Mouse (Mus musculus) MEL (cell line): ENCODE measurements around the gene Nkx1-2. TPM values are rescaled to one million over a fixed set of nuclear protein-coding genes. Genes with fewer than 3 reads are reported as not detected.

Experiments used
- DNase-seq: peaks from one replicate; pipeline ENCODE4 v3.0.0; 2011; ENCODE audit warnings: low read depth, low spot score
- H3K27ac ChIP-seq: 2 replicates; pipeline ENCODE4 v1.5.1; 2012; ENCODE audit warnings: low read depth, mild to moderate bottlenecking, control low read depth, low read length, moderate library complexity; ENCODE audit not compliant: control insufficient read depth
- H3K27me3 ChIP-seq, 2 experiments: fragments of 150-350 bp in 1 of 2; sonication (generic) in 1 of 2; 2 replicates each; pipeline ENCODE4 v1.6.1; 2012; ENCODE audit warnings: low read length in 2 of 2, mild to moderate bottlenecking in 2 of 2, improper control_type of control experiment in 1 of 2, moderate library complexity in 1 of 2; ENCODE audit not compliant: insufficient read depth in 2 of 2, control insufficient read depth in 1 of 2
- H3K36me3 ChIP-seq, 2 experiments: 2 replicates each; pipeline ENCODE4 v1.6.1; 2012 to 2014; ENCODE audit warnings: low read length in 2 of 2, improper control_type of control experiment in 1 of 2, inconsistent platforms in 1 of 2, mild to moderate bottlenecking in 1 of 2; ENCODE audit not compliant: insufficient read depth in 2 of 2, control insufficient read depth in 1 of 2
- H3K4me1 ChIP-seq, 2 experiments: fragments of 150-350 bp in 1 of 2; sonication (generic) in 1 of 2; 2 replicates each; pipeline ENCODE4 v1.6.1; 2012; ENCODE audit warnings: low read length in 2 of 2, improper control_type of control experiment in 1 of 2, mild to moderate bottlenecking in 1 of 2; ENCODE audit not compliant: insufficient read depth in 2 of 2, control insufficient read depth in 1 of 2
- H3K4me3 ChIP-seq, 2 experiments: fragments of 150-350 bp in 1 of 2; sonication (generic) in 1 of 2; 2 replicates each; pipeline ENCODE4 v1.5.1; 2012; ENCODE audit warnings: low read depth in 2 of 2, low read length in 2 of 2, mild to moderate bottlenecking in 2 of 2, moderate library complexity in 2 of 2, control low read depth in 1 of 2, improper control_type of control experiment in 1 of 2; ENCODE audit not compliant: control insufficient read depth in 1 of 2, insufficient read depth in 1 of 2
- H3K79me2 ChIP-seq: 2 replicates; pipeline ENCODE4 v1.6.1; 2012; ENCODE audit warnings: mild to moderate bottlenecking, low read length, moderate library complexity; ENCODE audit not compliant: control insufficient read depth, poor library complexity, insufficient read depth
- H3K9ac ChIP-seq: 2 replicates; pipeline ENCODE4 v1.6.1; 2012; ENCODE audit warnings: low read depth, mild to moderate bottlenecking, control low read depth, low read length, moderate library complexity; ENCODE audit not compliant: control insufficient read depth, poor library complexity, severe bottlenecking
- H3K9me3 ChIP-seq: fragments of 150-350 bp; sonication (generic); replicated peaks from 2 replicates; pipeline ENCODE4 v1.6.1; 2012; ENCODE audit warnings: mild to moderate bottlenecking, low read length, improper control_type of control experiment, moderate library complexity; ENCODE audit not compliant: insufficient read depth
- BHLHE40 ChIP-seq: IDR thresholded peaks from 2 replicates; pipeline ENCODE4 v1.6.1; 2012; ENCODE audit warnings: low read depth, mild to moderate bottlenecking, inconsistent platforms, low read length, improper control_type of control experiment, borderline replicate concordance
- CHD1 ChIP-seq: IDR thresholded peaks from 2 replicates; pipeline ENCODE4 v1.6.1; 2012; ENCODE audit warnings: low read depth, mild to moderate bottlenecking, inconsistent platforms, low read length, improper control_type of control experiment
- CTCF ChIP-seq, 3 experiments: IDR thresholded peaks in 2 of 3; conservative IDR thresholded peaks in 1 of 3; 2 replicates each; pipeline ENCODE4 v1.5.1; 2011 to 2012; ENCODE audit warnings: low read length in 3 of 3, low read depth in 2 of 3, mild to moderate bottlenecking in 2 of 3, improper control_type of control experiment in 1 of 3, inconsistent platforms in 1 of 3, mixed read lengths in 1 of 3, moderate library complexity in 1 of 3; ENCODE audit not compliant: control insufficient read depth in 1 of 3, insufficient read depth in 1 of 3, poor library complexity in 1 of 3, severe bottlenecking in 1 of 3
- E2F4 ChIP-seq: IDR thresholded peaks from 2 replicates; pipeline ENCODE4 v1.6.1; 2011; ENCODE audit warnings: low read depth, low read length, improper control_type of control experiment, borderline replicate concordance
- EP300 ChIP-seq, 2 experiments: IDR thresholded peaks; 2 replicates each; pipeline ENCODE4 v1.6.1; 2011; ENCODE audit warnings: improper control_type of control experiment in 2 of 2, low read length in 2 of 2, low read depth in 1 of 2, mild to moderate bottlenecking in 1 of 2
- GABPA ChIP-seq: IDR thresholded peaks from 2 replicates; pipeline ENCODE4 v1.6.1; 2012; ENCODE audit warnings: low read depth, mild to moderate bottlenecking, inconsistent platforms, low read length, improper control_type of control experiment, moderate library complexity
- GATA1 ChIP-seq: IDR thresholded peaks from 2 replicates; pipeline ENCODE4 v1.6.1; 2011; ENCODE audit warnings: low read depth, low read length, improper control_type of control experiment
- HCFC1 ChIP-seq: IDR thresholded peaks from 2 replicates; pipeline ENCODE4 v1.6.1; 2012; ENCODE audit warnings: low read depth, mild to moderate bottlenecking, inconsistent platforms, low read length, improper control_type of control experiment, moderate library complexity
- JUND ChIP-seq: IDR thresholded peaks from 2 replicates; pipeline ENCODE4 v1.6.1; 2011; ENCODE audit warnings: low read depth, mild to moderate bottlenecking, improper control_type of control experiment, low read length
- KAT2A ChIP-seq: conservative IDR thresholded peaks from 2 replicates; pipeline ENCODE4 v1.6.1; 2012; ENCODE audit warnings: low read depth, low read length, improper control_type of control experiment, inconsistent platforms
- MAFK ChIP-seq: IDR thresholded peaks from 2 replicates; pipeline ENCODE4 v1.6.1; 2011; ENCODE audit warnings: low read depth, mild to moderate bottlenecking, low read length, improper control_type of control experiment, borderline replicate concordance
- MEF2A ChIP-seq: IDR thresholded peaks from 2 replicates; pipeline ENCODE4 v1.6.1; 2014; ENCODE audit warnings: low read depth, mild to moderate bottlenecking, inconsistent platforms, low read length, improper control_type of control experiment; ENCODE audit not compliant: poor library complexity, insufficient replicate concordance, severe bottlenecking; ENCODE audit errors: extremely low read depth
- MYC ChIP-seq: IDR thresholded peaks from 2 replicates; pipeline ENCODE4 v1.6.1; 2011; ENCODE audit warnings: low read depth, mild to moderate bottlenecking, low read length, improper control_type of control experiment, moderate library complexity
- NRF1 ChIP-seq: IDR thresholded peaks from 2 replicates; pipeline ENCODE4 v1.6.1; 2014; ENCODE audit warnings: low read depth, mild to moderate bottlenecking, inconsistent platforms, low read length, improper control_type of control experiment, moderate library complexity; ENCODE audit not compliant: poor library complexity, insufficient read depth, severe bottlenecking
- POLR2A ChIP-seq, 2 experiments: IDR thresholded peaks; 2 replicates each; pipeline ENCODE4 v1.6.1; 2011 to 2012; ENCODE audit warnings: low read length in 2 of 2, mild to moderate bottlenecking in 2 of 2, control low read depth in 1 of 2, improper control_type of control experiment in 1 of 2, low read depth in 1 of 2, moderate library complexity in 1 of 2; ENCODE audit not compliant: control insufficient read depth in 1 of 2, insufficient read depth in 1 of 2, poor library complexity in 1 of 2
- POLR2AphosphoS2 ChIP-seq: IDR thresholded peaks from 2 replicates; pipeline ENCODE4 v1.6.1; 2011; ENCODE audit warnings: low read length, improper control_type of control experiment
- POLR2AphosphoS5 ChIP-seq: IDR thresholded peaks from 2 replicates; pipeline ENCODE4 v1.6.1; 2012; ENCODE audit warnings: low read depth, borderline replicate concordance, mild to moderate bottlenecking, inconsistent platforms, low read length, moderate library complexity, mixed read lengths
- RAD21 ChIP-seq: IDR thresholded peaks from 2 replicates; pipeline ENCODE4 v1.6.1; 2011; ENCODE audit warnings: mild to moderate bottlenecking, low read depth, low read length, improper control_type of control experiment
- RCOR1 ChIP-seq: IDR thresholded peaks from 2 replicates; pipeline ENCODE4 v1.6.1; 2012; ENCODE audit warnings: low read depth, mild to moderate bottlenecking, inconsistent platforms, low read length, improper control_type of control experiment
- SIN3A ChIP-seq: IDR thresholded peaks from 2 replicates; pipeline ENCODE4 v1.6.1; 2012; ENCODE audit warnings: low read length, improper control_type of control experiment, inconsistent platforms
- TAL1 ChIP-seq: IDR thresholded peaks from 2 replicates; pipeline ENCODE4 v1.6.1; 2012; ENCODE audit warnings: mild to moderate bottlenecking, inconsistent platforms, low read length, moderate library complexity, mixed read lengths
- TBP ChIP-seq: IDR thresholded peaks from 2 replicates; pipeline ENCODE4 v1.8.0; 2011; ENCODE audit warnings: low read depth, low read length, improper control_type of control experiment
- TCF12 ChIP-seq: IDR thresholded peaks from 2 replicates; pipeline ENCODE4 v1.6.1; 2014; ENCODE audit warnings: low read depth, mild to moderate bottlenecking, inconsistent platforms, low read length, improper control_type of control experiment, moderate library complexity
- UBTF ChIP-seq: IDR thresholded peaks from 2 replicates; pipeline ENCODE4 v1.6.1; 2012; ENCODE audit warnings: low read depth, mild to moderate bottlenecking, inconsistent platforms, low read length, improper control_type of control experiment, moderate library complexity, borderline replicate concordance; ENCODE audit not compliant: insufficient read depth
- USF1 ChIP-seq: IDR thresholded peaks from 2 replicates; pipeline ENCODE4 v1.6.1; 2014; ENCODE audit warnings: low read depth, mild to moderate bottlenecking, inconsistent platforms, low read length, improper control_type of control experiment, moderate library complexity
- ZC3H11A ChIP-seq: IDR thresholded peaks from 2 replicates; pipeline ENCODE4 v1.6.1; 2012; ENCODE audit warnings: low read depth, mild to moderate bottlenecking, inconsistent platforms, low read length, improper control_type of control experiment
- ZKSCAN1 ChIP-seq: IDR thresholded peaks from 2 replicates; pipeline ENCODE4 v1.6.1; 2012; ENCODE audit warnings: low read depth, mild to moderate bottlenecking, inconsistent platforms, low read length, improper control_type of control experiment, moderate library complexity
- ZMIZ1 ChIP-seq: IDR thresholded peaks from 2 replicates; pipeline ENCODE4 v1.6.1; 2012; ENCODE audit warnings: low read depth, mild to moderate bottlenecking, inconsistent platforms, low read length, improper control_type of control experiment, moderate library complexity
- ZNF384 ChIP-seq: IDR thresholded peaks from 2 replicates; pipeline ENCODE4 v1.6.1; 2012; ENCODE audit warnings: low read depth, mild to moderate bottlenecking, inconsistent platforms, low read length, improper control_type of control experiment
- polyA plus RNA-seq, 2 experiments: library from polyadenylated mRNA; stranded (reverse) in 1 of 2; unstranded in 1 of 2; fragments of >175 nt in 1 of 2; fragments of >200 nt in 1 of 2; gene quantifications; 2 replicates each; pipeline versions ENCODE4 v1.2.1 to v1.2.4; 2012; ENCODE audit warnings: low replicate concordance in 2 of 2, low read depth in 1 of 2; ENCODE audit not compliant: insufficient read length in 2 of 2, insufficient read depth in 1 of 2, missing spikeins in 1 of 2
- total RNA-seq: library from RNA; depleted of rRNA; stranded (reverse); fragments of 300-350 nt; gene quantifications from 2 replicates; pipeline ENCODE4 v1.2.3, GENCODE M21; 2012

Gene Nkx1-2
- total and polyA plus RNA-seq, 3 experiments = 2.4 to 2.8 TPM; not detected in 1

DNA sequence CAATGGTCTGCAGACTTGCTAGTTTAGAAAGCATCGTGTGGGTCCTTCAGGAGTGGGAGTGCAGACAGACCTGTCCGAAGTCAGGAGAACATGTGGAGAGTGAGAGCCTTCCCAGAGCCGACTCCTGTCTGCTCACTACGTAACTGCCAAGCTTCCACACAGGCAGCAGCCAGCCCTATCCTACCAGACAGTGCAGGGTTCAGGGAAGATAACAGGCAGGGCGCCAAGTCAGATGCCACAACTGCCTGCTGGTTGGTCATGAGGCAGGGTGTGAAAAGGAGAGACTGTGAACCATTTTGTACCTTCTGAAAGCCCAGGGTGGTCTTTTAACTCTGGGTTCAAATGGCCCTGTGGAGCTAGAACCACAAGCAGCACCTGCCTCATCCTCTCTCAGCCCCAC lies 29.4 kb downstream of the Nkx1-2 start:
- Histone ChIP-seq H3K4me1 (peaks cover 33 to 36% of the 10 kb centered on the region in 2 experiments), H3K27ac (0 out of 2 replicates have a peak overlapping the region, but pooled peaks have one; percentile 2), H3K4me3 (no peak overlapping the region), H3K36me3 (peaks cover 34 to 52% of the 10 kb centered on the region in 2 experiments), H3K79me2 (peaks cover 38% of the 10 kb centered on the region), H3K9me3 (no peaks in the 10 kb centered on the region), H3K27me3 (no peaks in the 10 kb centered on the region), H3K9ac (no peak overlapping the region)
- no peak for DNase-seq
- no peak for TF ChIP-seq JUND
- TF ChIP-seq GABPA = no peak
- no peak for TF ChIP-seq ZNF384
- TF ChIP-seq SIN3A = no peak
- no peak for TF ChIP-seq TBP
- TF ChIP-seq E2F4 = no peak
- peak in 1 of 2 experiments; percentile 23; a peak in 1 of 4 replicates for TF ChIP-seq EP300 (IDR thresholded peaks at IDR 0.05; ENCODE audit: low read depth in 1 of 2, low read length in 2 of 2)
- TF ChIP-seq MEF2A = no peak
- no peak for TF ChIP-seq HCFC1
- TF ChIP-seq RAD21 = no peak
- TF ChIP-seq MAFK = no peak
- no peak for TF ChIP-seq UBTF
- TF ChIP-seq POLR2AphosphoS2 = no peak
- peak; percentile 35; the same call in 1 of the 2 replicates for TF ChIP-seq TCF12
- TF ChIP-seq POLR2A (IDR thresholded peaks at IDR 0.05; ENCODE audit: control insufficient read depth in 1 of 2, insufficient read depth in 1 of 2, low read depth in 1 of 2, low read length in 2 of 2, poor library complexity in 1 of 2) = no peak
- no peak for TF ChIP-seq CHD1
- no peak for TF ChIP-seq NRF1

- Histone ChIP-seq H3K9me3 (no peaks in the 10 kb centered on the region), H3K4me3 (no peak overlapping the region), H3K79me2 (peaks cover 29% of the 10 kb centered on the region), H3K27me3 (no peaks in the 10 kb centered on the region), H3K27ac (peak overlapping the region; percentile 69), H3K4me1 (peaks cover 28 to 32% of the 10 kb centered on the region in 2 experiments), H3K9ac (peak overlapping the region; percentile 15; the same call in 1 of the 2 replicates), H3K36me3 (peaks cover 42% of the 10 kb centered on the region in 2 experiments)
- peak; percentile 82 for DNase-seq
- TF ChIP-seq UBTF (no peak), TCF12 (no peak; the same call in 1 of the 2 replicates), MYC (no peak), ZC3H11A (no peak), SIN3A (peak; percentile 38), E2F4 (no peak), RCOR1 (no peak), USF1 (peak; percentile 74), POLR2AphosphoS5 (no peak), GATA1 (peak; percentile 50; the same call in 1 of the 2 replicates), RAD21 (no peak), EP300 (IDR thresholded peaks at IDR 0.05; ENCODE audit: low read depth in 1 of 2, low read length in 2 of 2) (no peak), JUND (no peak), HCFC1 (no peak), KAT2A (no peak), BHLHE40 (no peak), TAL1 (no peak), TBP (no peak), ZNF384 (peak; percentile 72), CTCF (IDR thresholded peaks at IDR 0.05 in 2 of 3, conservative IDR thresholded peaks at IDR 0.05 in 1 of 3; ENCODE audit: control insufficient read depth in 1 of 3, insufficient read depth in 1 of 3, low read depth in 2 of 3, low read length in 3 of 3, poor library complexity in 1 of 3, severe bottlenecking in 1 of 3) (no peak), ZMIZ1 (no peak), ZKSCAN1 (no peak), MEF2A (no peak)
Observed at GRCm38 (mm10) chr7:132568817-132569216, 30.6 kb downstream of the Nkx1-2 start.
